In the genomic region with DNA sequence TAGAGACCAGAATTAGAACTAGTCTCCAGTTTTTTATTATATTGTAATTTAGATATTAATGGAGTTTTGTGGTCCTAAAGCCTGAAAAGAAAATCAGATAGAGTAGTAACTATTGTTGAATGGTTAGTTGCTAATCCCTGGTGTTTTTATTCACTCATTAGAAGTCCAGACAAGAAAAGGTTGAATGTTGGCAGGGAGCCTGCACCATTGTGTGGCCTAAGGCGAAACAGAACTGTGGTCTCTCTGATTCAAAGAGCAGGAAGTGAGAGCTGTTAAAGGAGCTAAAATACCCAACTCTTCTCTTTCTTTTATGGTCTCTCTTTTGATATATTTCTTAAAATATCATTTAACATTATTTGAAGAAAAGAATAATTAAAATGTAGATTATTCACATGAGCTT, we compare ENCODE assay signal across 8 mouse cellular contexts. TPM values are rescaled to one million over a fixed set of nuclear protein-coding genes. Genes with fewer than 3 reads are reported as not detected.
A peak's percentile ranks its signal among the peaks of the same experiment; 100 is the strongest.
DNase-seq lines count a peak whose midpoint lies in the region; ATAC-seq and TF ChIP-seq lines count a peak whose summit lies in the region.

No protein-coding gene starts in this region.

- H3K27me3 ChIP-seq in kidney, embryonic 15.5 days, result no peaks in the 10 kb centered on the region
- H3K27me3 ChIP-seq in lung, postnatal 0 days (replicated peaks; ENCODE audit: insufficient read depth, low read length), result no peaks in the 10 kb centered on the region
- H3K27me3 ChIP-seq in liver, postnatal 0 days (ENCODE audit: insufficient read depth, low read length), result no peaks in the 10 kb centered on the region

- ATAC-seq in kidney, embryonic 15.5 days (replicated peaks; ENCODE audit: low FRiP score), result no peak
- no peak for ATAC-seq in lung, postnatal 0 days
- no peak for ATAC-seq in inflammation-experienced regulatory T-cells, adult 6 months
- ATAC-seq in liver, postnatal 0 days, result no peak

- H3K36me3 ChIP-seq in kidney, embryonic 15.5 days, result no peaks in the 10 kb centered on the region
- no peaks in the 10 kb centered on the region for H3K36me3 ChIP-seq in lung, postnatal 0 days (ENCODE audit: insufficient read depth, low read length)
- no peaks in the 10 kb centered on the region for H3K36me3 ChIP-seq in liver, postnatal 0 days (replicated peaks; ENCODE audit: insufficient read depth, low read length)

- no peak overlapping the region for H3K9ac ChIP-seq in kidney, embryonic 15.5 days
- no peak overlapping the region for H3K9ac ChIP-seq in lung, postnatal 0 days (replicated peaks; ENCODE audit: low read depth)
- H3K9ac ChIP-seq in liver, postnatal 0 days (replicated peaks), result no peak overlapping the region

- H3K27ac ChIP-seq in kidney, embryonic 15.5 days, result no peak overlapping the region
- H3K27ac ChIP-seq in lung, postnatal 0 days (ENCODE audit: low read length), result no peak overlapping the region
- H3K27ac ChIP-seq in liver, postnatal 0 days (ENCODE audit: low read depth), result no peak overlapping the region

- no peaks in the 10 kb centered on the region for H3K9me3 ChIP-seq in kidney, embryonic 15.5 days (replicated peaks)
- no peaks in the 10 kb centered on the region for H3K9me3 ChIP-seq in lung, postnatal 0 days (ENCODE audit: low read length)
- no peaks in the 10 kb centered on the region for H3K9me3 ChIP-seq in liver, postnatal 0 days (ENCODE audit: low read length)

- TF ChIP-seq POLR2A in brain, embryonic 14.5 days (IDR thresholded peaks at IDR 0.05; ENCODE audit: borderline replicate concordance, extremely low read depth, insufficient read depth, insufficient read length, poor library complexity, severe bottlenecking), result no peak

- H3K4me2 ChIP-seq in kidney, embryonic 15.5 days, result no peak overlapping the region
- H3K4me2 ChIP-seq in lung, postnatal 0 days (replicated peaks; ENCODE audit: low read depth, low read length), result no peak overlapping the region
- H3K4me2 ChIP-seq in liver, postnatal 0 days (ENCODE audit: low read depth, low read length), result no peak overlapping the region

- TF ChIP-seq EP300 in lung, postnatal 0 days (IDR thresholded peaks at IDR 0.05), result no peak
- TF ChIP-seq EP300 in liver, postnatal 0 days (IDR thresholded peaks at IDR 0.05; ENCODE audit: low read depth), result no peak

- H3K4me3 ChIP-seq in kidney, embryonic 15.5 days (replicated peaks), result no peak overlapping the region
- H3K4me3 ChIP-seq in lung, postnatal 0 days (ENCODE audit: low read depth, low read length), result no peak overlapping the region
- H3K4me3 ChIP-seq in liver, postnatal 0 days (ENCODE audit: low read depth, low read length), result no peak overlapping the region

- no peak for TF ChIP-seq CTCF in brain, embryonic 14.5 days (IDR thresholded peaks at IDR 0.05; ENCODE audit: borderline replicate concordance, extremely low read depth, insufficient read depth, insufficient read length)
- TF ChIP-seq CTCF in lung, postnatal 0 days (IDR thresholded peaks at IDR 0.05), result no peak
- TF ChIP-seq CTCF in liver, postnatal 0 days (IDR thresholded peaks at IDR 0.05; ENCODE audit: low read depth), result no peak

- 42% methylated on average over 1 of the region's 1 CpGs for WGBS in kidney, embryonic 15.5 days
- WGBS in lung, postnatal 0 days, result 23% methylated on average over 1 of the region's 1 CpGs
- 74% methylated on average over 1 of the region's 1 CpGs for WGBS in liver, postnatal 0 days (ENCODE audit: insufficient replicate concordance)

- DNase-seq in kidney, adult 11 months, result peak; percentile 62
- DNase-seq in brain, embryonic 14.5 days (ENCODE audit: low read depth), result peak; percentile 92
- peak; percentile 60 for DNase-seq in heart, postnatal 4 days
- DNase-seq in lung, postnatal 0 days (ENCODE audit: low spot score), result peak; percentile 37
- no peak for DNase-seq in liver, postnatal 0 days
- no peak for DNase-seq in embryo, embryonic 10.5 days (ENCODE audit: low spot score)

- H3K4me1 ChIP-seq in kidney, embryonic 15.5 days, result peaks cover 3% of the 10 kb centered on the region; the same call in 1 of the 2 replicates
- peaks cover 9% of the 10 kb centered on the region; the same call in 1 of the 2 replicates for H3K4me1 ChIP-seq in lung, postnatal 0 days (ENCODE audit: insufficient read depth, low read depth, low read length)
- H3K4me1 ChIP-seq in liver, postnatal 0 days (ENCODE audit: insufficient read depth), result no peaks in the 10 kb centered on the region

RNA-seq across cellular contexts. Expression of gene Bmpr2, which starts 32.1 kb away (rescaled TPM):
- 8.1 and 8.3 TPM in 2 replicates for polyA plus RNA-seq in kidney, embryonic 15.5 days (2015; fragmentation: Nextera tagmentation; extraction: Ambion mirVana)
- polyA plus RNA-seq in brain, embryonic 14.5 days (2012; rRNA removed), result 20.1 and 26.8 TPM in 2 replicates
- 10 to 100 TPM; 53.1 TPM for total RNA-seq in heart, postnatal 4 days (2021)
- polyA plus RNA-seq in lung, postnatal 0 days (2015; fragmentation: Nextera tagmentation; extraction: Ambion mirVana), result 17.9 and 22.2 TPM in 2 replicates
- polyA plus RNA-seq in inflammation-experienced regulatory T-cells, adult 6 months (2017; shearing (Covaris generic)), result 1 to 10 TPM; 2.6 to 3.5 (median 3.3) TPM
- 1.6 and 1.8 TPM in 2 replicates for polyA plus RNA-seq in liver, postnatal 0 days (2015; fragmentation: Nextera tagmentation; extraction: Ambion mirVana)

Comparison
In these comparisons a context has a peak if more than half of its experiments do, and no peak if none do; other contexts are left out.
1. DNase-seq: peak in kidney, adult 11 months (single experiment), brain, embryonic 14.5 days (single experiment), heart, postnatal 4 days (single experiment) and lung, postnatal 0 days (single experiment); none in liver, postnatal 0 days (single experiment) and embryo, embryonic 10.5 days (single experiment).